Mouse (Mus musculus): ENCODE measurements around the gene Ttc7b.
A peak's percentile ranks its signal among the peaks of the same experiment; 100 is the strongest.

The Ttc7b gene

GRCm38 (mm10) chr12:100269967-100270662, 250.5 kb downstream of the Ttc7b start:
- no peak for DNase-seq (ENCODE audit: low spot score)

- DNase-seq (ENCODE audit: low spot score) = no peak
Measured at GRCm38 (mm10) chr12:100268011-100268410, 252.6 kb downstream of the Ttc7b start.

GRCm38 (mm10) chr12:100265546-100266309, 254.9 kb downstream of the Ttc7b start:
- DNase-seq (ENCODE audit: low spot score) = peak; percentile 93

GRCm38 (mm10) chr12:100264941-100265340, 255.7 kb downstream of the Ttc7b start:
- no peak for DNase-seq (ENCODE audit: low spot score)

- no peak for DNase-seq (ENCODE audit: low spot score)
Measured at GRCm38 (mm10) chr12:100262846-100263245, 257.8 kb downstream of the Ttc7b start.

GRCm38 (mm10) chr12:100261761-100262160, 258.9 kb downstream of the Ttc7b start:
- no peak for DNase-seq (ENCODE audit: low spot score)

- no peak for DNase-seq (ENCODE audit: low spot score)
Measured at GRCm38 (mm10) chr12:100260151-100260550, 260.5 kb downstream of the Ttc7b start.

GRCm38 (mm10) chr12:100257779-100258178, 262.8 kb downstream of the Ttc7b start:
- no peak for DNase-seq (ENCODE audit: low spot score)

- no peak for DNase-seq (ENCODE audit: low spot score)
Measured at GRCm38 (mm10) chr12:100255441-100255949, 265.1 kb downstream of the Ttc7b start.

GRCm38 (mm10) chr12:100254471-100254870, 266.2 kb downstream of the Ttc7b start:
- DNase-seq (ENCODE audit: low spot score) = no peak
